Mouse (Mus musculus) cerebellum, adult 8-10 months (tissue): ENCODE results near the gene Prkg1.

Experiments
- DNase-seq: peaks from one replicate; pipeline ENCODE4 v3.0.0; 2022

Gene Prkg1

DNA sequence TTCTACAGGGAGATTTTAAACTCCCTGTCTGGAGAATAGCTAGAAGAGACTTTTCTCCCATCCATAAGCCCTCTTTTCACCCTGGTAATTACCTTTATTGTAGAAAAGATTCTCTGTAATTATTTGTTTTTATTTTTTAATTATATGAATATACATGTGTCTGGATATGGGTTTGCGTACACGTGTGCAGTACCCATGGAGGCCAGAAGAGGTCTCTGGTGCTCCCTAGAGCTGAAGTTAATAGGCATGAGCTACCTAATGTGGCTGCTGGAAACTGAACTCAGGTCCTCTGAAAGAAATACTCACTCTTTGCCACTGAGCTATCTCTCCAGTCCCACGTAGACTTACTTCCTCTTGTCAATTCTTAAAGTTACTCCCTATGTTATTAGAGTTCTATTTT lies 937.0 kb downstream of the Prkg1 start:
- no peak for DNase-seq

DNA sequence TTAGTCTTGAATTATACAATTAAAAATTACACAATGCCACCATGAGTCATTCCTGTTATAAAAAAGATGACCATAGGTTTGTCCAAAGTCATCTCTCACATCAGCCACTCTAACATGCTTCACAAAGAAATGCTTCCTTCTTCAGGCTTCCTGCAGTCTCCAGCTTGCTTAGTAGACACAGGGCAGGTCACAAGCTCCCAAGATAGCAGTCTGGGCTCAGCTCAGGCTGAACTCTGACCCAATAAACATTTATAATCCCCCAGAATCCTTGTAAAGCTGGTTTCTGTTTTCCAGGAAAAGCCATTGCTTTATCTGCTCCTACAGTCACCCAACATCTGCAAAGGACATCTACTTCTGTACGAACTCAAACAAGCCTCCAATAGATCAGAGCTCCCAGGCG lies 938.7 kb downstream of the Prkg1 start:
- no peak for DNase-seq

DNA sequence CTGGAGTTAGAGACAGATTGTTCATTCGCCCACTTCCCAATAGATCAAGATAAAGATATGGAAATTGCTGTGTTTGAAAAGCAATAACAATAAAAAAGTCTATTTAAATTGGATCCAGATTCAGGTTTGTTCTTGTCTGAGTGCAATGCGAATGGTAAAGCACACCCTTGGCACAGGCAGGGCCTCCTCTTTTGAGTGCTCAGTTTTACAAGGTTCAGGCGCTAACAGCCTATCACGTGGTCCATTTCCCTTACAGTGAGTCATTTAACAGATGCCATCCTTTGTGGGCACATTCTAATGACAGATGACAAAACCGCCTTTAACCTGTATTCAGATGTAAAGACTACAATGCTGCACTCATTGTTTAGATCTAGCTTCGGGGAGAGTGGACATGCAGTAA lies 949.2 kb downstream of the Prkg1 start:
- no peak for DNase-seq

DNA sequence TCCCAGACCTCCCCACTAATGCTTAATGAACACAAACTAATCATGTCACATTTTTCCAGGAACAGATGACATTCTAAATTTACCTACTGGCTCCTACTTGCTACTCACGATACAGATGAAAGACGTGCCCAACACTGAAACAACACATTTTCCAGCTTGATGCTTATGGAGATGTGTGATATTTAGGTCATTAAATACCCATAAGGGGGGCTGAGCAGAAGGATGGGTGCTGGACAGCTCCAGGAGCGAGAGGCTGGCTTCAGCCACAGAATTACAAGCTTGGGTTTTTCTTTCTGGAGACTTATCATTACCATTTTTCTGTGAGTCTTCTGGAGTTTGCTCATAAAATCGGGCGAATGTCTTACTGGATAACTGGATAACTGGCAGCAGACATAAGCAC lies 958.6 kb downstream of the Prkg1 start:
- no peak for DNase-seq

DNA sequence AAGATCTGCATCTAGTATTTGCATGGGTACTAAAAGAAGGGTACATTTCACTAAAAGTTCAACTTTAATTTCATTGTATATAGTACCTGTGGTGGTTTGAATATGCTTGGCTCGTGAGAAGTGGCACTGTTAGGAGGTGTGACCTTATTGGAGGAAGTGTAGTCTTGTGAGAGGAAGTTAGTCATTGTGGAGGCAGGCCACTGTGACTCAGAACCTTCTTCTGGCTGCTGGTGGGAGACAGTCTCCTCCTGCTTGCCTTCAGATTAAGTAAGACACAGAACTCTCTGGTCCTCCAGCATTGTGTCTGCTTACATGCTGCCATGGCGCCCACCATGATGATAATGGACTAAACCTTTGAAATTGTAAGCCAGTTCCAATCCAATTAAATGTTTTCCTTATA lies 984.0 kb downstream of the Prkg1 start:
- DNase-seq = no peak

DNA sequence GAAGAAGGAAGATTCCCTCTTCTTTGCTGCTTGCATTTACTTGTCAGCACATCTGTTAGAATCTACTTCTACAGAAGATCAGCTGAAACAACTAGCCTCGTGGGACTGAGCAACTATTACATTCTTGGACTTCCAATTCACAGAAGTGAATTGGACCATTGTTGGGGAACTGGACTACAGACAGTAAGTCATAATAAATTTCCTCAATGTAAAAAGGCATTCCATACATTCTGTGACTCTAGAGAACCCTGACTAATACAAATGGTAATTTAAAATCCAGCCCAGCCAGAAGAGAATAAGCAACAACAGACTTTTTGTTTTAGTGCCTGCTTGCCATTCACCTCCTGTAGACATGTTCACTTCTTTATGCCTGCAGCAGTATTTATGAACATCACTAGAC lies 996.5 kb downstream of the Prkg1 start:
- no peak for DNase-seq

DNA sequence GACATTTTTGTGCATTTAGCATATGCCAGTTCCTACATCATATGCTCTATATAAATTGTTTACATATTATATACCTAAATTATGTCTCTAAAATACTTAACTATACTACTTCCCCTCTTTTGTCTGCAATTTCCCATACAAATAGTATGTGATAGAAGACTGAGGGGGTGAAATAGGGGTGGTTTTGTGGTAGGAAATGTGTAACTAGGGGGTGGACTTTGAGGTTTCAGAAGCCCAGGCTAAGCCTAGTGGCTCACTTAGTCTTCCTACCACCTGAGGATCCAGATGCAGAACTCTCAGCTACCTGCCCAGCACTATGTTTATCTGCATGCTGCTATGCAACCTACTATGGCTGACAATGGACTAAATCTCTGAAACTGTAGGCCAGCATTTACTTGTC lies 1020.4 kb downstream of the Prkg1 start:
- no peak for DNase-seq

DNA sequence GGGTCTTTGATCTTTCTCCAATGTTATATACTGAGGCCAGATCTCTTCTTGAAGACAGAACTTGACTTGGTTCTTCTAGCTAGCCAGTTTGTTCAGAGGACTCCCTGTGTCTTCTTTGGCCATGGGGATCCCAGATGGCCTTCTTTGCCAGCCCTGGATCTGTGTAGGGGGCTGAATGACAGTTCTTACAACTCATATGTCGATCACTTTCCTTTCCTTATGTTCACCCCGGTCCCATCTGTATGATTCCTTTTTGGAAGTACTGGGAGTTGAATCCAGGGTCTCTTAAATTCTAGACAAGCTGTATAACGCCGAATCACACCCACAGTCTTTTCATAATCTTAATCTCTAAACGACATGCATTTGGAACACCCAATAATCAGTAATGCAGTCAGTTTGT lies 1065.7 kb downstream of the Prkg1 start:
- no peak for DNase-seq

DNA sequence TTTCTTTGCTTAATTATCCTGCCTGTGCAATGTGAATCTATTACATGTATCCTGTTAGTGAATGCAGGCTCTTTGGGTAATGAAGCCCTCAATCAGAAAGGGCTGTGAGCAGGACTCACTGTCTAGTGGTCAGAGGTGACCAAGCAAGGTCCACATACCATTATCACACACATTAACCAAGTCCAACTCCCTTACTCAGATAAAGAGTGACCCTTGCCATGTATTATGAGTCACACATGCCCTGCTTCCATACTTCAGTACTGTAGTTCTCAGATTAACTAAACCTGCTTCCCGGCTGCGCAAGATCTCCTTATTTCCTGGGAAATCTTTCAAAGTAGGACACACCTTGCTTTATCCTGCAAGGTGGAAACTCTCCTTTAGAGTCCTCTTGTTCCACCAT lies 1073.6 kb downstream of the Prkg1 start:
- DNase-seq = no peak

DNA sequence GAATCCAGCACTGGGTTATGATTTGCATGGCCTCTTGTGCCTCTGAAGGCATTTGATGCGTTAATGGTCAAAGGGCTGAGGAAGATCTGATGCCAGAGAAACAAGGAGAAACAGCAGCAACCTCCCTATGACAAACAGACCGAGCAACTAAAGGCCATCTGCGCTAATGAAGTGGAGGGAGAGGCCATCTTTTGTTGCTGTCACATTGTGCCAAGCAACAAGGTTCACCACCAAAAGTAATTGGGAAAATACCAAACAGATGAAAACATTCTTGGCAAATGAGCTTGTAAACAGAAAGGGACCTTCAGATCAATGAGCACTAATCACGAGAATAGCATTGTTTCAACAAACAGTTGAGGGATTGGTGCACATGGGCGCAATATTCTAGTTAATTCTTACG lies 1074.1 kb downstream of the Prkg1 start:
- no peak for DNase-seq

DNA sequence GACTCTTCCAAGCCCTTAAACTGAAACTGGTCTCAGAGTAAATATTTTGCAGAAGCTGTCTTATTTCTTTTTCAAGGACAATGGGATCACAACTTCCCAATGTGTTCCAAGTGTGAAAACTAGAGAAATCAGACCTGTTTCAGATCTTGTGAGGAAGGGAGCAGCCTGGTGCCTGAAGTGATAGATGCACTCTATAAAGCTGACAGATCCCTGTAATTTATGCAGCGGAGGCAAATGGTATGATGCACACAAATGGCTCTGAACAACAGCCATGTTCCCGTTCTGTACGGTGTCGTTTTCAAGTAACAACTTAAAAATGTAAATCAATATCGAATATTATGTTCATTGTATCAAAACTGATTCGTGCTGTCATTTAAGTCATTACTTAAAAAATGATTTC lies 1076.9 kb downstream of the Prkg1 start:
- no peak for DNase-seq

DNA sequence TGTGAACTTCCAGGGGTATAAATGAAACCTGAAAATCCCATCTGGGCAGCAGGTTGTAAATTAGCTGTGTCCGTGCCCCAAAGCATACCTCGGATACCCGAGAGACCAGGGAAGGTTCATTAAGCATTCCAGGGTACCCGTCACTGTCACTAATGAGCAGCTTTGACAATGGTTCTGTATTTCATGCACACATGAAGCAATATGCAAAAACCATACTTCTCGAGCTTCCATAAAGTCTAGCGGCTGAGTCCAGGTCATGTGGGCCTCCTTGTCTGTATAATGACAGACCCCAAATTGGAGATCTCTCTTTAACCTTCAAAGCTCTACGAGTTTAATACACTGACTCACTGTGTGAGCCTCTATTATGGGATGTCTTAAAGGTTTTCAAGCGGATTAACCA lies 1088.5 kb downstream of the Prkg1 start:
- DNase-seq = no peak

DNA sequence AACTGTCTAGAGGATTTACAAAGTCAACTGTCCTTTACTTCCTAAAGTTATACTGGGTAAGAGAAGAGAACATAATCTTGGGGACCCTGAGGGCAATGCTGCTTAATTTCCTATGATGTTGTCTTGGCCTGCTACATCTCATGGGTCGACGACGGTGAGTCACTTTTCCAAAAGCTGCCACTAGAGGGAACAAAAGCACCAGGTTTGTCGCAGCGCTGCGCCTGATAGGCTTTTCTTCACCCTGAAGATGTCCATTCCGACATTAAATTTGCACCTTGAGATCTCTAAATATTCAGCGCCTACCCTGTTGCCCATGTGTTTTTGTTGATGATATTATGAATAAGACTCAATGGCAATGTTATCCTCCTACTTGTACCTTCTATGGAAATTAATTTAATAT lies 1100.6 kb downstream of the Prkg1 start:
- peak; percentile 20 for DNase-seq

DNA sequence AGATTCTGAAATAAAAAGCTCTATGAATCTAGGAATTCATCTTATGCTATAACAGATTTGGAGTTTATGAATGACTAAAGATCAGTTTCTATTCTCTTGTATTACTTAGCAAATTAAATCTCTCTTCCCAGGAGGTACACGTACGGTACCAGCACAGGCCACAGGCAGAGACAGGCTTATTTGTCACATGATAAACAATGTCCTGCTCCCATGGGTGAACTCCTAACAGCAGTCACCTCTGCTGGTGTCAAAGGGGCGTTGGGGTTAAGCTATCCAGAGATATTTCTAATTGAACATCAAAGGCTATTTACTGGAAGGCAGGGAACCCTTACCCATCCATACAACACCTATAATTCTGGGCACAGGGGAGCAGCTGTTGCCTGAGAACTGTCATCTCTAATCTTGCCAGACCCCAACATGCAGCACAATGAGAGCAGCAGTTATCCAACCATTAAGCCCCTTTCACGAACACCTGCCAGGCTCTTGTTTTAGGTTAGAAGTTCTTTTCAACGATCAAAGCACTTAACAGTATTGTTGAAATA lies 1122.1 kb downstream of the Prkg1 start:
- no peak for DNase-seq

DNA sequence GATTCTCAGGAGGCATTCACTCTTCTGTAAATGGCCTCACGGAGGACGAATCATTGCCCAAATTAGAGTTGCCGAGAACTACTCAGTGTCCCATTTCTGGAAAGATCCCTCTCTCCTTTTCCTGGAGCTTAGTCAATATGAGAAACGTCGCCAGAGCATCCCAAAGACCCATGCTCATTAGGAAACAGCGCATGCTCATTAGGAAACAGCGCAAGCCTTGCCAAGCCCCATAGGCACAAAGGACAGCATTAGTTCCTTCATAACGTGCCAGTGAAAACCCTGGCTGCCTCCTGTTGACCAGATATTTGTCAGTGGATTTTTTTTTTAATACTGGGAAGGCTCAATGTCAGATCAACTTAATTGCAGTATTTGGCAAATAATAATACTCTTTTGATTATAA lies 1127.4 kb downstream of the Prkg1 start:
- no peak for DNase-seq

DNA sequence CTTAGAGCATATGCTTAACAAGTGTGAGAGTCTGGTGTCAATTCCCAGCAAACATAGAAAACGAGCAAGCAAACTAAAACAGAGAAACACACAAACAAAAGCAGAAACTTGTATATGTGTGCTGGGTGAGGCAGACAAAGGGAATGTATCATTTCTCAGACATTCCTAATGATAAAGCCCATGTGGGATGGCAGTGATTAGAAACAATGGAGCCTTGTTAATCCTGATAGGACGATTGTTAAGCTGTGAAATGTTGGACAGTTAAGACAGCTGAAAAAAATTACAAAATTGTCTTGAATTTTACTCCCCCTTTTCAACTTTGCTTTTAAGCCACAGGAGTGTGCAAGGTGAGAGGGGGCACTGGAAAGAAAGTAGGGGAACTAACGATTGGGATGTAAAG lies 1133.8 kb downstream of the Prkg1 start:
- no peak for DNase-seq

DNA sequence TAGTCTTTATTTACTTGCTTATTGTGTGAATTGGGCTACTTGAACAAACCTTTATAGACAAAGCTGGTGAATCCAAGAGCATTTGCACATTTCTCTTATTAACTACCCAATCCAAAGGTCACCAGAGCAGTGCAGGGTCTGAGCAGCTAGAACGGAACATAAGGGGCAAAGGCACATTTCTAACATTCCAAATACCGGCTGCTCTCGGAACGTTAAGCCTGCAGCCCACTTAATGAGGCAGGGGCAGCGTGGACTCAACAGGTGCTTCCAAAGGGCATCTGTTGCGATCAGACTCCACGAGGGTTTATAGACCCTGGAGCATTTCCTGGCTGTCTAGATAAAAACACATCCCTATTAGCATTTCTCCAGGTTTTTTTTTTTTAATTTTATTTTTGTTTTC lies 1138.8 kb downstream of the Prkg1 start:
- DNase-seq = no peak

DNA sequence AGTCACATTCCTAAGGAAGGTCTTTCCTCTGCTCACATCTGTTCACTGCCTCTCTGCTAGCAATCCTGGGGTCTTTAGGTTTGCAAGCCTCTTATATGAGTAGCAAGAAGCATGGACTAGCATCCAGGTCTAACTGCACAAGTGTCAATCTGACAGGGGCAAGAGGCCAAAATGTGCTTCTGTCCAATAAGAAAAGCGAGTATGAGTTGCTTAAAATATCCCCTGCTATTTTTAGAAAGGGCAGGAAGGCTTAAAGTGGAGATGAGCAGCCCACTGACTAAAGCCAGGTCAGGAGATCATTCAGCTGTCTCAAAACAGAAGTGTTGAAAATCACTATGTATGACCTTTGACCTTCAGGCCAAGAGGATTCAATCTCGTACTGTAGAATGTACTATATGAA lies 1139.4 kb downstream of the Prkg1 start:
- DNase-seq = no peak

DNA sequence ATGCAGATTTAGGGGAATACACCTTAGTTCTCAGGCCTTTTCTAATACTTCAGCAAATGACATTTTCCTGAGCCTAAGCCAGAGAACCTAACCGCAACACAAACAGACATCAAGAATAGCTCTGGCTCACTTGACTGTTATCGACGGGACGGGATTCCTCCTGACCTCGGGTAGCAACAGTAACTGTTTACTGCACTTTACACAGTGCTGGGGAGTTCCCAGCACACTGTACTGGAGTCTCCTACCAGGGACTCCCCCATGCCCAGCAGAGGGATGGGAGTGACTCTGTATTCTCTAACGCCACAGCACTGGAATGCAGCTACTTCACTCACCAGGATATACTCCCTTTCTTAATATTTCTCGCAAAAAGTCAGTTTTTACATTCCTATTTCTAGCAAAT lies 1141.2 kb downstream of the Prkg1 start:
- DNase-seq = no peak

DNA sequence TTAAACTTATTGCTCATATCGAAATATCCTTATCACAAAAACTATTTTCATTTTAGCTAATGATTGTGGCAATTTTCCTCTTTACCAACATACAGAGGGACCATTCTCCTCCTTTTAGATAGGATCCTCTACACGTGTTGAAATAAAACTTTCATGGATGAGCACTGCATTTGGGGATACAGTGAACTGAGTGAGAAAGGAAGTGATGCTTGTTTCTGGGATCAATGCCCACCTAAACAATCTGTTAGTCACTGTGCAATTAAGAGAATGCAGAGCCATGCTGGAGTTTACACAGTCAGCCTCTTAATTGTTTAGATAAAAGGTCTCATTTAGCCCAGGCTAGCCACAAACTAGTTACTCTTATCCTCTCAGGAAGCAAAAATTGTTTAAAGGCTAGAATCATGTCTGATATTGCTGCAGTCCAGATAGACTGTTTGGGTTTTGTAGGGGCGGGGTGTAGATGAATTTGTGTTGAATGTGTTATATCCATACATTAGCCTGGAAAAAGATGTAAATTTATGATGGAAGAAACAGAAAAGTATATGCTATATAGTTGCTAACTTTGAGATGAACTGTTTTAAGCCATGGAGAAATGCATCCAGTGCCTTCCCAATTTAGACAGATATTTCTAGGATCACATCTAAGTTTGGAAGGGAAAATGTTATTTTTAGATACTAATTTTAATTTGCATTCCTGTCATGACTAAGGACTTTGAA lies 1151.5 kb downstream of the Prkg1 start:
- DNase-seq = no peak

DNA sequence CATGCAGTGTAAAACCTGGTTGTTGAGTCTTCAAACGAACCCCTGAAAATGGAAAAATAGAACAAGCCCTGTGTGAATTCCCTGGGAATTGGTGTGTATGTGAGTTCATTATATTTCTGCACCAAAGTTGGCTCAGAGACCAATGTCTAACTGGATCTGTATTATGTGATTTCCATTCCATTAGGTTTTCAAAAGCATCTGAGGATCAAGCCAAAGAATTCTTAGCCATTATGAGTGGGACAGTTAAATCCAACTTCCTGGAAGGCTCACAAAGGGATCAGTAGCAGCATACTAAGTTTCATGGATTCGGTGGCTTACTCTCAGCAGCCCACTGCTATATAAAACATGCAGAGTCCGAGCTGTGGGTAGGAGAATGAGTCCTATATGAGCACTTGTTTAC lies 1178.5 kb downstream of the Prkg1 start:
- no peak for DNase-seq

DNA sequence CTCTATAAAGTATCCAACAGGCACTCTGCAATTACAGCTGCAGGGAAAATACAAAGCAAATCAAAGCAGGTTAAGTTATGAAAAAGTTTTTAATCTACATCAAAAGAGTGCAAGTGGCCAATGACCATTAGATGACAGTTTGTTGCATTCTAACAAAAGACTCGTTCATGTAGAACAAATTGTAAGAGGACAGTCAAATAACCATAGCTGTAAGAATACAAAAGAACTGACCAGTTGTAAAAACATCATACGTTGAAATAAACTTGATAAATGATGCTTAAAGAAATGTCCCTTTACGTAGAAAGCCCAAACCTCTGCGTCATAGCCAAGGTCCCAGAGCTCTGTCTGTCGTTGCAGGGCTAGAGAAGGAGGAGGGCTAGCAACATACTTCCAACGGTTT lies 1200.3 kb downstream of the Prkg1 start:
- no peak for DNase-seq

DNA sequence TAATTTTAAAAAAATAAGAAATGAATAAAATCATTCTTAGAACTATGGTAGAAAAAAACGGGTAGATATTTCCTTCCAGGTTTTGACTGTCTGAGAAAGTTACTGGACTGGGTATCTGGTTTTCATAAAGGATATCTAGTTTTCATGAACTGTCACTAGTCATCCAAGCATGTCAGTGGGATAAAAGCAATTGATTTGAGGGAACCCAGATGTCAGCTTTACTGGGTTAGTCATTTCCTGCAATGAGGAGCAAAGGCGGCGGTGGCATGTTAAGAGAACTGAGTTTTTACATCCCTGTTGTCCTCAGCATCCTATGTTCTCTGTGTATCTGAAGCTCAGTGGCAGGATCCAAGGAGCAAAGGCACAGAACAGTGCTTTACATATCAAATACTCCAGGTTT lies 1201.0 kb downstream of the Prkg1 start:
- no peak for DNase-seq

DNA sequence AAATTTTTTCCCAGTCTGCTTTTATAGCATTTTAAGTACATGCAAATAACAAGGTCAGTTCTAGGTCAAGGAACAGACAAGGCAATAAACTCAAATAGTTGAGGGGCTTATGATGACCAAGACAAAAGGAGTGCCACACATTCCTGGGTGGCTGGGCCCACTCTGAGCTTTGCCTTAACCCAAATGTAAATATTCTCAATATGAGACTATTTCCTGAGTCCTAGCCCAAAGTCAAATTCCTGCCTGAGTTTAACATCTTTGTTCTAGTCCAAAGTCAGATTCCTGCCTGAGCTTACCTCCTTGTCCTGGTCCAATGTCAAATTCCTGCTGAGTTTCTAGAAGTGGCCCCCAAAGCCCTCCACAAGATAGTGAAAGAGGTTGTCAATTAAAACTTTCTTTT lies 1206.8 kb downstream of the Prkg1 start:
- no peak for DNase-seq

DNA sequence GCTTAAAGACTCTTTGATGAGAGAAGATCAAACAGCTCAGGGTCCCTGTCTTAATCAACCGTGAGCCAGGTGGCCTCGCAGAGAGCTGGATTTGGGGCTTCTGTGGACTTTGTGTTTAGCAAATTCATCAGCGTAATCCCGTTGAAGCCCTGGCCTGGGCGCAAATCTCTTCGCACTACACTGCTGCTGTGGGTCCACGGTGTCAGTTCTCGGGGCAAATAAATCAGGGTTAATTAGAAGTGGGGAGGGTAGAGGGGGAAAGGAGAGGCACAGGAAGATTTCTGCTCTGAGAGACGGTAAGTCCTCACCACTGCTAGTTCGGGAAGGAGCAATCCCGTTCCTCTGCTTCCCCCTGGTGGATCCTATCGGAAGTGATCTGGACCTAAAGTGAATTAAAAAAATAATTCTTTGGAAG lies 1210.4 kb downstream of the Prkg1 start:
- peak; percentile 28 for DNase-seq
